Mouse (Mus musculus): ENCODE measurements around the gene Tnfrsf11a. TPM values are rescaled to one million over a fixed set of nuclear protein-coding genes. Genes with fewer than 3 reads are reported as not detected.

Gene Tnfrsf11a
- total RNA-seq, 4 experiments from 2014 or later: 2.8 to 7.9 (median 5.4) TPM

- no peak for DNase-seq
Observed at GRCm38 (mm10) chr1:105829171-105829570, 48.7 kb downstream of the Tnfrsf11a start.

DNA sequence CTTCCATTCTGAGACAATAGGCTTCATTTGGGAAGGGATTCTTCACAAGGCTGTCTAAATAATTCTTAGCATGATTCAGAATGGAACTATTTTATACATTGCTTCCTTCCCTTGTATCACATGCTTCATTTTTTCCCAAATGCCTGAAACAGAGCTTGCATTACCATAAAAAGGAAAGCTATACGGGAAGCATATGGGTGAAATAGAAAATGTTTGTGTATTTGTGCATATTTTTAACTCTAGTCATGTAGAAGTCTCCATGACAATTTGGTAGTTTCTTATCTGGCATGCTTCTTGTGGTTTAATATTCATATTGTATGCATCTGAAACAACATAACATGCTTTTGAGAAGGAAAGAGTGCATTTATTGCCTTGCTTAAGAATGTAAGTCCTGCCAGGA, 52.3 kb downstream of the Tnfrsf11a start:
- no peak for DNase-seq

GRCm38 (mm10) chr1:105842950-105843349, 62.4 kb downstream of the Tnfrsf11a start:
- DNase-seq: no peak

DNA sequence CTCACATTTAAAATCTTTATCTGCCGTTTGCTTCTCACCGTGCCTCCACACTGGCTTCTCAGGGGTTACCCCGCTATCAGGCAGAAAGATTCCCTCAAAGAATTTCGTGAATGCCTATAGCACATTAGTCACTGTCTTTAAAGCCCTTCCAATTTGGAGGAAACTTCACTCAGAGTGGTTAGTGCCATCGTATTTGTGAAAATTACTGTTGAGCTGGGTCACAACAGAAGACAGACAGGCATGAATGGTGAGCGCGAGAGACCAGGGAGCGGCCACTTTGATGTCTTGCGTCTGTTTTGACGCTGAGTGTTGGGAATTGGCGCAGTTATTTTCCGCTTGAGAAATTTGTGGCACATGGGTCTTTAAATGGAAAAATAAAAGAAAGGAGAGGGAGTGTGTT, 62.9 kb downstream of the Tnfrsf11a start:
- DNase-seq: no peak

GRCm38 (mm10) chr1:105843856-105844255, 63.3 kb downstream of the Tnfrsf11a start:
- no peak for DNase-seq

DNA sequence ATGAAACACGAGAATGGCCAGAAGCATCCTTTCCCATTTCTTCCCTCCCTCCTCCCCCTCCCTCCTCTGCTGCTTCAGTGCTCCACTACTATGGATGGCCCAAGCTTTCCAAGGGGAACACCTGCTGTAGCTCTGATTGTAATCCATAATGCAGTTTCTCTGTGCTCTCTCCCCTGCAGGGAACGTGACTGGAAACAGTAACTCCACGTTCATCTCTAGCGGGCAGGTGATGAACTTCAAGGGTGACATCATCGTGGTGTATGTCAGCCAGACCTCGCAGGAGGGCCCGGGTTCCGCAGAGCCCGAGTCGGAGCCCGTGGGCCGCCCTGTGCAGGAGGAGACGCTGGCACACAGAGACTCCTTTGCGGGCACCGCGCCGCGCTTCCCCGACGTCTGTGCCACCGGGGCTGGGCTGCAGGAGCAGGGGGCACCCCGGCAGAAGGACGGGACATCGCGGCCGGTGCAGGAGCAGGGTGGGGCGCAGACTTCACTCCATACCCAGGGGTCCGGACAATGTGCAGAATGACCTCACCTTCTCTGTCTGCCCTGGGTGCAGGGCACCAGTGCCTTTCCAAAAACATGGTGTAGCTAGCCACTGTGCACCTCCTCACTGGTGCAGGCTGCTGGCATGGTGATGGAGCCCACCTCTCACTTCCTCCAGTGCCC, 64.0 kb downstream of the Tnfrsf11a start:
- no peak for DNase-seq

DNA sequence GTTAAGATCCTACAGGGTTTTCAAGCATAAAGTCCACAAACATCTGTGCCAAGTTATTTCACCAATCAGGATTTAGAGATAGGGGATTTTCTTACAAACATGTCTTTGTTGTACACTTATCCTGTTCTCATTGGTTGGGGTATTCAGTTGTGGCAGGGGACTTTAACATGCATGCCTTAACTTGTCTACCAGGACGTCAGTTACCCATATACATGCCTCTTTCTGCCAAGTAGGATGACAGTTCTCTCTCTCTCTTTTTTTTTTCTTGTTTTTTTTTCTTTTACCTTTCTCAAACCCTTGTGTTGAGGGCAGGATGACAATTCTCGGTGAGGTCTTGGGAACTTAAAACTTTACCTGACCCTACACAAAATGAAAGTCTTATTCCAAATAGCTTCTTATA, 65.9 kb downstream of the Tnfrsf11a start:
- no peak for DNase-seq

DNA sequence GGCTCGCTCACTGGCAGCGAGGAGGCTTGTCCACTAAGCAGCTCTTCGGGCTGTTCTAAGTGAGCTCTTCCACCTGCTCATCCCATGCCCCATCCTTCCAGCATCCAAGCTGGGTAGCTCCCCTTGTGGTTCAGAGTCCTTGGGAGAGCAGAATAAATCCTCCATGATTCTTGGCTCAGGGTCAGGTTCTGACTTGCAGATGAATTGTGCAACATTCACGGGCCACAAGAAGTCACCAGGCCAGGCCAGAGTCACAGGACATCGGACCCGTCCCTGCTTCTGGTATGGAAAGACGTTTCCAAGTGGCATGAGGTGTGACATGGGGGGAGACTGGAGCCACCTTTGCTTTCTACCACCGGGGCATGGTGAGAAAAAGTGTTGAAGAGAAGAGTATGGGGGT, 68.3 kb downstream of the Tnfrsf11a start:
- peak; percentile 29 for DNase-seq

DNA sequence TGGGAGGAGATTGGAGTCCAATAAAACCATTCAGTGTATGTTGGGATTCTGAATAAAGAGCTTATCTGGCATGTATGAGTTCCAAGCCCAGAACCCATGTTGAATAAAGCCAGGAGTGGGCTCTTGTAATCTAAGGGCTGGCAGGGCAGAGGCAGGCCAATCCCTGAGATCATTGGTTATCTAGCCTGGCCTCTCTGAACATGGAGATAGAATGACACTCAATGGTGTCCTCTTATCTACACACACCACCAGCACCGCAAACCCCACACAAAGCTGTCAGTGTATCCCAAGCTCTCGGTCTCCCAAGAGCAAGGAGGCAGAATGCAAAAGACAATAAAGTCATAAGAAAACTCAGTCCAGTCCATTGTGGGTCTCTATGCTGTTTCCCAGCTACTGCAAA, 70.8 kb downstream of the Tnfrsf11a start:
- no peak for DNase-seq

DNA sequence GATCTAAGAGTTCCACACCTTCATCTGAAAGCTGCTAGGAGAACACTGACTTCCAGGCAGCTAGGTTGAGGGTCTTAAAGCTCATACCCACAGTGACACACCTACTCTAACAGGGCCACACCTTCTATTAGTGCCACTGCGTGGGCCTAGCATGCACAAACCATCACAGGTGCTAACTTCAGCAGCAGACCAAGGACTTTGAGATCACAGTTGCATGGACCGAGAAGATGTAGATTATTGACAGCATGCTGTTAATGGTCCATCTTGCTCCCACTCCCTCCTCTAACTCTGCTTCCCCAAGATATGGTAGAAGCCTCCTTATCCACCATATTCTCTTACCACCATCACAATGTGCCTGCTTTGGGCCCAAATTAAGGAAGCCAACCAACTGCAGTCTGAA, 79.2 kb downstream of the Tnfrsf11a start:
- no peak for DNase-seq

DNA sequence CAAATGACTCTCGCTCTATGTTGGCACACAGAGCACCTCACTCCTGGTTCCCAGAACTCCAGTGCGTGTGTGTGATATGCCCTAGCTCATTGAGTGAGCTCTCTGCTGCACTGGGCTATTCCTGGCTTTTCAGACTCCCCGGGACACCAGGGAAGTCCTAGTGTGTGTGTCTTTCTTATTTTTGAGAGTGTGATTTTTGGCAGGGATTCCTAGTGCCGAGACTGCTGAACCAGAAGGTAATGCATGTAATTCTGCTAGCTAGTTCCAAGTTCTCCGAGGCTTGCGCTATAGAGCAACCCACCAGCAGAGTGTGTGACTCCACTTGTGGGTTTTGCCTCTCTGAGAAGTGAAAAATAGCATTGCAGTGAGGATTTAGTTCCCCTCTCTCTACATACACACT, 96.1 kb downstream of the Tnfrsf11a start:
- no peak for DNase-seq

DNA sequence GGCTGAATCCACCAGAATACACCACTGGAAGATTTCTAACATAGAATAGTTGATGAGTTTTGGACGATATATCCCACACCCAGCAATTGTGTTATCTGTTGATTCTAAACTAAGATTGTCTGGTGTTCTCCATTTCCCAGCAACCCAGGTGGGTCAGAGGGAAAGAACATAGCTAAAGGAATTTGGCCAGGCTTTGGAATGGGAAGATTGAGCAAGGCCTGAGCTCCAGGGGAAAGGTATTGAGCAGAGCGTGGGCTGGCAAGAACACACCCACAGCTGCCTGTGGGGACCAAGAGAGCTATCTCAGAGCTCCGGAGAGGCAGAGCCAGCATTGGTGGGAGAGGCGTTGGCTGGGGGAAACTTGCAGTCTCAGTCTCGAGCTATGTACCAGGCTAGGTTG, 97.3 kb downstream of the Tnfrsf11a start:
- no peak for DNase-seq

GRCm38 (mm10) chr1:105878416-105878815, 97.9 kb downstream of the Tnfrsf11a start:
- no peak for DNase-seq

GRCm38 (mm10) chr1:105880555-105881304, 100.2 kb downstream of the Tnfrsf11a start:
- DNase-seq: no peak

- DNase-seq: no peak
Observed at GRCm38 (mm10) chr1:105881466-105881865, 100.9 kb downstream of the Tnfrsf11a start.

DNA sequence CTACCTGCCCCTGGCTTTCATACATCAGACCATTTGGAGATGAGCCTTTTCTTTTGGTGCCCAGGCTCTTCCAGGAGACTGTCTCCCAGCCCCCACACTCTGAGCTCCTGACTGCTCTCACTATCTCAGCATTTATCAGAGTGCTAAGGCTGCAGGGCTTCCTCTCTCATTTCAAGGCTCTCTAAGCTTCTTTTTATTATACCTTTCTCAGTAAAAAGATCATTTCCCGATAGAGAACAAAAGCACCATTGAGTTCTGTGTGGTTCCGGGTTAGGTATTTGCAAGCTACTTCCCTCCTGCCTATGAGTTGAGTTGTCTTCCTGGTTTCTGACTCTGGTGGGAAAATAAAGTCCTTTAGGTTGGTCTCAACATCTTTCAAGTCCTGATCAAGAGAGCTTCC, 103.0 kb downstream of the Tnfrsf11a start:
- no peak for DNase-seq

DNA sequence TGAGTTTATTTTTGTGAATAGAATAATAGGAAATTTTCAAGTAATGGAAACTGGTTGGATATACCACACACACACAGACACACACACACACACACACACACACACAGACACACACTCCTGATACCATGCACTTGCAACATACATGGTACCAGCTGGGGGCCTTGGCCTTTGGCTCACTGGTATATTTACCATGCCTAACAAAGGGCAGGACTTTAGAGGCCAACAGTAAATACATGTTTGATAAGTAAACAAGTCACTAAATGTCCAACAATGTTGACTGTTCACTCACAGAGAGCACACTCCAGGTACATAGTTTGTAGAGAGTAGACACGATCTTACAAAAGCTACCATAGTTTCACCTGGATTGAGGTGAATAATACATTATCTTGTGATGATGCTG, 104.6 kb downstream of the Tnfrsf11a start:
- no peak for DNase-seq

- no peak for DNase-seq
Observed at GRCm38 (mm10) chr1:105885575-105885974, 105.1 kb downstream of the Tnfrsf11a start.

- DNase-seq: no peak
Observed at GRCm38 (mm10) chr1:105886358-105886757, 105.8 kb downstream of the Tnfrsf11a start.

DNA sequence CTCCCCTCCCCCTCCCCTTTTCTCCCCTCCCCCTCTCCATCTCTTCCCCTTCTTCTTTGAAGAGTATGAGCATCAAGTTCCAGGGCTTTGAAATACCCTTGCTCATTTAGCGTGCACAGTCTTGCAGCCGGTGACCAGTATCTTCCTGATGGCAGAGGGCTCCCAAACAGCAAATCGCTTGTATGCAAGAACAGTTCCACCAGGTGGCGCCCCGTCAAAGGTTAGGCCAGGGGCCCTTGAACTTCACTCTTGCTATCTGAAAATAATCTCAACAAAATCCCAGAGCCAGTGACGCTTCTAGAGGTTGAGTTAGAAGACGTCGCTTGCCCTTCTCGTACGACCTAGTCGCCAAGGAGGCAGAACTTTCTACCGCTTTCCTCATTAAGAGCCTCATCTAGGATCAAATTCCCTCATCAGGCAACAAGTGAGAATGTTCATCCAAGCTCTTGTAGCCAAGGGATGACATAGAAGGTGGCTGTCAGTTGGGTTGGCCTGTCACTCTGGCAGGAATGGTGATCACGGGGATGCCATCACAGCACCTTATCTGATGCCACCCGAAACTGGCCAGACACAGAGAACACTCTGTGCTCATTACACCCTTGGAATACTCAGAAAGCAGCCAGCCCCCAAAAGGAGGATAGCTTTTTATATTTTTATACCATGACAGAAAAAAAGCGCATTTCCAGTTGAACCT, 110.7 kb downstream of the Tnfrsf11a start:
- peak; percentile 85 for DNase-seq

GRCm38 (mm10) chr1:105895019-105895418, 114.5 kb downstream of the Tnfrsf11a start:
- DNase-seq: no peak

Measured in adrenal gland, adult 8-10 months (tissue).